Mouse (Mus musculus) heart, embryonic 15.5 days (tissue): ENCODE results near the gene Cdx4. TPM values are rescaled to one million over a fixed set of nuclear protein-coding genes. Genes with fewer than 3 reads are reported as not detected.

Experiments
- polyA plus RNA-seq: library from polyadenylated mRNA; unstranded; fragments of >200 nt; fragmentation: Nextera tagmentation; extraction: Ambion mirVana; gene quantifications from 2 replicates; pipeline ENCODE4 v1.2.1, GENCODE M21; 2015

Cdx4 gene
- polyA plus RNA-seq, 1 experiment from 2014 or later: not detected

Other genes with a start within 250 kb of the Cdx4 start
- gene Nap1l2, start 134.8 kb upstream of the Cdx4 start, polyA plus RNA-seq: 0.63 and 1.0 TPM in 2 replicates
- 1.7 and 2.0 TPM in 2 replicates for gene Chic1, start 35.1 kb downstream of the Cdx4 start, polyA plus RNA-seq
- 0.26 TPM in 1 of 2 replicates, not detected in the other for gene Tsx, start 93.1 kb downstream of the Cdx4 start, polyA plus RNA-seq
- gene Gm26992, start 100.6 kb downstream of the Cdx4 start, polyA plus RNA-seq: not detected in 2 replicates